Mouse (Mus musculus) heart, embryonic 11.5 days (tissue): Measurements from ENCODE around the gene Dstyk. TPM values are rescaled to one million over a fixed set of nuclear protein-coding genes. Genes with fewer than 3 reads are reported as not detected.
A peak's percentile ranks its signal among the peaks of the same experiment; 100 is the strongest.

Experiments used
- ATAC-seq: fragments of 200-750 bp; cut with Nextera tagmentation; replicated peaks from 2 replicates; pipeline ENCODE4 v1.8.0; 2017; ENCODE audit warnings: moderate library complexity; ENCODE audit not compliant: insufficient number of reproducible peaks, low FRiP score, low TSS enrichment
- H3K27ac ChIP-seq: fragments of 300-500 bp; sonication (generic); 2 replicates; pipeline ENCODE4 v1.5.1; 2014; ENCODE audit warnings: mild to moderate bottlenecking, low read depth, low read length
- H3K27me3 ChIP-seq: fragments of 300-500 bp; sonication (generic); 2 replicates; pipeline ENCODE4 v1.6.1; 2014; ENCODE audit warnings: mild to moderate bottlenecking, low read length, mixed read lengths; ENCODE audit not compliant: control insufficient read depth, insufficient read depth
- H3K36me3 ChIP-seq: fragments of 300-500 bp; sonication (generic); 2 replicates; pipeline ENCODE4 v1.6.1; 2014; ENCODE audit warnings: mild to moderate bottlenecking, low read length, moderate library complexity, mixed read lengths; ENCODE audit not compliant: control insufficient read depth, insufficient read depth
- H3K4me1 ChIP-seq: fragments of 300-500 bp; sonication (generic); 2 replicates; pipeline ENCODE4 v1.6.1; 2014; ENCODE audit warnings: low read length; ENCODE audit not compliant: control insufficient read depth, insufficient read depth
- H3K4me2 ChIP-seq: fragments of 300-500 bp; sonication (generic); 2 replicates; pipeline ENCODE4 v1.6.1; 2014; ENCODE audit warnings: mild to moderate bottlenecking, moderate library complexity
- H3K4me3 ChIP-seq: fragments of 300-500 bp; sonication (generic); 2 replicates; pipeline ENCODE4 v1.5.1; 2014; ENCODE audit warnings: low read depth, low read length
- H3K9ac ChIP-seq: fragments of 300-500 bp; sonication (generic); 2 replicates; pipeline ENCODE4 v1.6.1; 2014; ENCODE audit warnings: mild to moderate bottlenecking, low read depth, low read length, moderate library complexity
- H3K9me3 ChIP-seq: fragments of 300-500 bp; sonication (generic); replicated peaks from 2 replicates; pipeline ENCODE4 v1.6.1; 2016; ENCODE audit warnings: low read length; ENCODE audit not compliant: control insufficient read depth
- whole genome bisulfite sequencing: fragments of 180-500 bp; shearing (Covaris S2); extraction: QIAGEN DNeasy Blood & Tissue Kit; methylation state at CpG from one replicate; pipeline ENCODE4 v1.1.7; 2014; ENCODE audit not compliant: insufficient replicate concordance; 5-methylcytosine and 5-hydroxymethylcytosine counted together
- polyA plus RNA-seq: library from polyadenylated mRNA; unstranded; fragments of >200 nt; fragmentation: Nextera tagmentation; extraction: Ambion mirVana; gene quantifications from 2 replicates; pipeline ENCODE4 v1.2.1, GENCODE M21; 2014

The Dstyk gene
- polyA plus RNA-seq, result 11.6 and 11.9 TPM in 2 replicates

DNA sequence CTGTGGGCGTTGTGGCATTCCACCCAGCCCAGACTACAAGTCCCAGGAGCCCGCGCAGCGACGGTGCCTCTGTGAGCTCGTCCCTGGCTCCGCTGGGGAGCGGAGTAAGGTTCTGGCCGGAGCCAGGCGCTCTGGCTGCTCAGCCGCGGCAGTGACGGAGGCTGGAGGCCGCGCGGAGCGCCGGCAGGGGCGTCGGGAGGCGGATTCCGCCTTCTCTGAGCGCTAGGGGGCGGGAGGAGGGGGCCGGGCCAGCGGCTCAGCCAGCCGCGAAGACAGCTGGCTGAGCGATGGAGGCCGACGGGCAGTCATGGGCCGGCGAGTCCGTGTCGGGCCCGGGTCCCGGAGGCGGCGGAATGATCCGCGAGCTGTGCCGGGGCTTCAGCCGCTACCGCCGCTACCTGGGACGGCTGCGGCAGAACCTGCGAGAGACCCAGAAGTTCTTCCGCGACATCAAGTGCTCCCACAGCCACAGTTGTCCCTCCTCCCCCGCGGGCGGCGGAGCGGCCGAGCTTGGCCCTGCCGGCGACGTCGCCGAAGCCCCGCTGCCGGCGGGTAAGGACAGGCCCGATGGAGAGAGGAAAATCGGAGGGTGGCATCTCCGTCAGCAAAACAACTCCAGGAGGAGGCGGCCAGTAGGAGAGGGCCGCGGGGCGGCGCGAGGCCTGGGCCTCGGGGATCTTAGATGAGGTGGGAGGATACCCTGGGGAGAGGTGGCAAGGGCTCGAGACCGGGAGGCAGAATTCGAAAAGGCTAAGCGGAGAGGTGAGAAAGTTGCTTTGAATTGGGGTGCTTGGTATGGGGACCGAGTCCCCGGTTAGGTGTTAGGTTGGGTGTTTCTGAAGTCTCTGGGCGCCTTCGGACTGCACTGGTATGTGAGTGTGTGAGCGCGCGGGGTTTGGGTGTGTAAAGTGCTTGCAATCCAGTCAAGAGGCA, at the start of gene Dstyk:
Gene Dstyk (plus strand): TSS at position 237 of the 933 bp plus-strand sequence.
- H3K4me3 ChIP-seq, result peak within 1 kb of the TSS; percentile 81
- H3K4me1 ChIP-seq, result no peaks in the 10 kb centered on the region; the same call in 1 of the 2 replicates
- WGBS, result under 1% methylated on average over 78 of the region's 85 CpGs
- peak within 1 kb of the TSS; percentile 60 for H3K4me2 ChIP-seq
- no peaks in the 10 kb centered on the region for H3K27me3 ChIP-seq
- H3K9ac ChIP-seq, result peak within 1 kb of the TSS; percentile 91
- peak within 1 kb of the TSS; percentile 95 for H3K27ac ChIP-seq
- peak; percentile 95 for ATAC-seq
- no peaks in the 10 kb centered on the region for H3K36me3 ChIP-seq
- H3K9me3 ChIP-seq, result no peaks in the 10 kb centered on the region

GRCm38 (mm10) chr1:132367692-132368506, 49.5 kb upstream of the Dstyk start:
- Histone ChIP-seq H3K9ac (peak overlapping the region; percentile 62; the same call in 1 of the 2 replicates), H3K4me3 (peak overlapping the region; percentile 38), H3K27ac (peak overlapping the region; percentile 75), H3K36me3 (no peaks in the 10 kb centered on the region), H3K27me3 (no peaks in the 10 kb centered on the region), H3K4me2 (0 out of 2 replicates have a peak overlapping the region, but pooled peaks have one; percentile 50), H3K4me1 (peaks cover 35% of the 10 kb centered on the region), H3K9me3 (no peaks in the 10 kb centered on the region)
- ATAC-seq, result peak; percentile 91
- 25% methylated on average over 7 of the region's 7 CpGs for WGBS

DNA sequence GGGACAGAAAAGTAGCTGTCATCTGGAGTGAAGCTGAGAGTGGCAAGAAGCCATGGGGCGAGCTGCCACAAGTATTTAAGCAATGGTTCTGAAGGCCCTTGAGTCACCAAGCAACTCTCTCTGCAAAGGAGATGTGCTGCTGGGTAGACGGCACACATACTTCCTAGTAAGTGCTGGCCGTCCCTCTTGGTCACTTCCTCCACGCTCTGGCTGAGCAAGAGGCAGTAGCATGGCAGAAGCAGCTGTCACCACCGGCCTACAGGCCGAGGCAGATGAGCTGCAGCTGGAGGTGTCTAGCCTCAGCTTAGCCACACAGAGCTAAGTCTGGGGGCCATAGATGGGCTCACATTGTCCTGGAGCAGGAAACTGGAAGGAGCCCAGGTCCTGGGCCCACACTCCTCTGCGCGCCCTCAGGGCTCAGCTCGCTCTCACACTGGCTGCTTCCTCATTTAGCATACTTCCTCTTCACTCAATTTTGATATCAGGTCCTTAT, 46.6 kb upstream of the Dstyk start:
- WGBS, result 77% methylated on average over 9 of the region's 9 CpGs
- H3K9me3 ChIP-seq, result no peaks in the 10 kb centered on the region
- H3K27ac ChIP-seq, result 0 out of 2 replicates have a peak overlapping the region, but pooled peaks have one; percentile 35
- H3K4me2 ChIP-seq, result no peak overlapping the region
- H3K27me3 ChIP-seq, result no peaks in the 10 kb centered on the region
- peaks cover 48% of the 10 kb centered on the region for H3K4me1 ChIP-seq
- no peaks in the 10 kb centered on the region for H3K36me3 ChIP-seq
- 0 out of 2 replicates have a peak overlapping the region, but pooled peaks have one; percentile 34 for H3K9ac ChIP-seq
- H3K4me3 ChIP-seq, result no peak overlapping the region
- ATAC-seq, result no peak

DNA sequence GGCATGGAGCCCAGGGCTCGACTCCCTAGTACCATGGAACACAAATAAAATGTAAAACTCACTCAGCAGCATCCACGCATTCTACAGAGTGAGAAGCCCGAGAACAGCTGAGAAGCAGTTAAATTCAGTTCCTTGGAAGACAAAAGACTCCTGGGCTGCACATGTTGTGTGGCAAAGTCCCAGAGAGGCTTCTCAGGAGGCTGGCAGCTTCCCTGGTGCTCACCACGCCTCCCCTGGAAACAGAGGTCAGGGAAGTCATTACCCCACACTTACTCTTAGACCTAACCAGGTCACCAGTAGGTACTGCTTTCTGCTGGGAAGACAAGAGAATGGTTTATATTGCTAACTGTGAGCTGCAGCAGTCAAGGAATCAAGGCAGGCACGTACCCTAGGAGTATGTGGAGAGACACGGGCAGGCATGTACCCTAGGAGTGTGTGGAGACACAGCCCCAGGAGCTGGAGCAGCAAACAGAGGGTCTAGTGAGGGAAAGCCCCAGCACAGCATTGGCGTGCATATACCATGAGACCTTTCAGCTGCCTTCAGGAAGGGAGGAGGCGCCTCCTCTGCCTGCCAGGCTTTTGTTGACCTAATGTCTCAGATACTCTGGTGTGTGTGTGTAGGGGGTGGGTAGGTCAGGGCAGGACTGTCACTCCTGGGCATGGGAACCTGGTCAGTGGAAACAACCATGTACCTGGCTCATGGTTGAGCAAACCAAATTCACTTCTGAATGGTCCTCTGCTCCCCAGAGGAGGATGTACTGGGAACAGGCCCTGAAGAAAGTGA, 45.9 kb upstream of the Dstyk start:
- WGBS, result 66% methylated on average over 8 of the region's 8 CpGs
- Histone ChIP-seq H3K4me2 (no peak overlapping the region), H3K9ac (peak overlapping the region; percentile 56; the same call in 1 of the 2 replicates), H3K27ac (peak overlapping the region; percentile 59), H3K27me3 (no peaks in the 10 kb centered on the region), H3K4me3 (no peak overlapping the region), H3K36me3 (no peaks in the 10 kb centered on the region), H3K9me3 (no peaks in the 10 kb centered on the region), H3K4me1 (peaks cover 56% of the 10 kb centered on the region)
- no peak for ATAC-seq

DNA sequence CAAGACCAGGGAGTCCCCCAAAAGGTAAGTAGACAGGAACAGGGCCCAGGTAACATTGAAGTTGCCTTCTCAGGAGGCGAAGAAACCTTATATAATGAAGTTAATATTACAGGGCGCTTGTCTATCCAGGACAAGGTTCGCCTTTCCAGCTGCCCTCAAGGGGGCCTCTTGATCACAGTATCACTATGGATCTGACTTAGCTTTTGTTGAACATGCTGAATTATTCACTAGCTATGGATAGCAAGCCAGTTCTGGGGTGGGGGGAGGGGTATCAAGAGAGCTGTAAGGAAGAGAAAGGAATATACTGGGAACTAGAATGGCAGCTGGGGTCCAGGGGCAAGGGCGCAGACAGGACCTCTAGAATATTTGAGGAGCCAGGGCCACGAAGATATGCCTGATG, 45.0 kb upstream of the Dstyk start:
- Histone ChIP-seq H3K9me3 (no peaks in the 10 kb centered on the region), H3K27me3 (no peaks in the 10 kb centered on the region), H3K36me3 (no peaks in the 10 kb centered on the region), H3K9ac (no peak overlapping the region), H3K27ac (peak overlapping the region; percentile 12; the same call in 1 of the 2 replicates), H3K4me3 (no peak overlapping the region), H3K4me1 (peaks cover 63% of the 10 kb centered on the region), H3K4me2 (no peak overlapping the region)
- 83% methylated on average over 5 of the region's 5 CpGs for WGBS
- ATAC-seq, result no peak

GRCm38 (mm10) chr1:132372896-132373534, 44.3 kb upstream of the Dstyk start:
- Histone ChIP-seq H3K9me3 (no peaks in the 10 kb centered on the region), H3K36me3 (no peaks in the 10 kb centered on the region), H3K4me2 (no peak overlapping the region; the same call in 1 of the 2 replicates), H3K4me3 (no peak overlapping the region), H3K27me3 (no peaks in the 10 kb centered on the region), H3K27ac (0 out of 2 replicates have a peak overlapping the region, but pooled peaks have one; percentile 73), H3K4me1 (peaks cover 68% of the 10 kb centered on the region), H3K9ac (peak overlapping the region; percentile 1; the same call in 1 of the 2 replicates)
- WGBS, result 74% methylated on average over 6 of the region's 6 CpGs
- no peak for ATAC-seq

DNA sequence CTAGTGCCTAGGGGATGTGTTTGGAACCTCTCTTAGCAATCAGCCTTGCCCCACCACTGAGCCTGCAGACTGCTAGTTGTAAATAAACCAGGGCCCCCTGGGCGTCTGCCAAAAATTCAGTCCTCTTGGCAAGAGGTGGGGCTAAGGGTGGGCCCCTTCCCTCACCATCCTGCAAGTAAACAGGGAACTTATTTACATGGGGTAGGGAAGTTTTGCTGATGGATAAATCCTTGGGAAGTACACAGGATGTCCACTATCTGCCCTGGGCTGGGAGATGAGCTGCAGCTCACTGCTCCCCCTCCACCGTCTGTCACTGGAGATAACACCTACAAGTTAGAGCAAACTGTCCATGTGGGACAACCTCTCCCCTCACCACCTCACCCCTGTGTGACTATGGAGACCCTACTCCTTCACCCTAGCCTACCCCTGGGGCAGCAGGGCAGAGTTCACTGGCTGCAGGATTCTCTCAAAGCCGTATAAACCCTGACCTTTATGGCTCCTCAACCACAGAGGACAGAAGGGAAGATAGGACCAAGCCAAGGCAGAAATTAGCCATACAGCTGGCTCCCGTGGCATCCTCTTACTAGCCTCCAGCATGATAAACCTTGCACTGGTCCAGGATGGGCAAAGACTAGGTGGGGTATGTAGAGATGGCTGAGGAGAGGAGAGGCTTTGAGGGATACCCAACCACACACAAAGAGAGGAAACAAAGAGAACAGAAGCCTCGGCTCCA, 43.0 kb upstream of the Dstyk start:
- Histone ChIP-seq H3K9ac (no peak overlapping the region), H3K27ac (peak overlapping the region; percentile 73), H3K4me3 (no peak overlapping the region), H3K36me3 (no peaks in the 10 kb centered on the region), H3K4me1 (peaks cover 68% of the 10 kb centered on the region), H3K27me3 (no peaks in the 10 kb centered on the region), H3K9me3 (no peaks in the 10 kb centered on the region), H3K4me2 (peak overlapping the region; percentile 43)
- peak; percentile 58; the same call in 1 of the 2 replicates for ATAC-seq
- 26% methylated on average over 5 of the region's 5 CpGs for WGBS
